26 mouse cellular contexts compared by ENCODE assay signal in genomic region chr14:11938912-11939311, GRCm38 (mm10).
"Had no signal": no experiment of that assay in that cellular context is flagged by ENCODE, and none has a peak within 500 bp of the region (broad histone marks: within the 10 kb centered on the region; RNA-seq: fewer than 3 reads in every experiment).

No protein-coding gene starts in this region.

- DNase-seq: cerebellum, adult 9-10 months; cerebellum, adult 9-11 months; cerebellum, postnatal 10 days; cerebellum, postnatal 14 days; cerebellum, postnatal 36 days; embryo, embryonic 11 days; forebrain, postnatal 0 days; gastrocnemius, adult 2 months; gastrocnemius, postnatal 10 days; gastrocnemius, postnatal 14 days; gastrocnemius, postnatal 25 days; gastrocnemius, postnatal 36 days; heart, adult 18-20 months; heart, adult 2 months had no signal

- H3K4me3 ChIP-seq: embryonic facial prominence, embryonic 10.5 days; embryonic facial prominence, embryonic 12.5 days; embryonic facial prominence, embryonic 13.5 days; embryonic facial prominence, embryonic 15.5 days; erythroblast, embryonic 14.5 days; forebrain, embryonic 10.5 days; forebrain, embryonic 12.5 days; forebrain, embryonic 13.5 days; forebrain, embryonic 15.5 days; gastrocnemius, adult 2 months; heart, adult 2 months; heart, embryonic 10.5 days had no signal

- H3K27me3 ChIP-seq: embryonic facial prominence, embryonic 12.5 days; embryonic facial prominence, embryonic 13.5 days; embryonic facial prominence, embryonic 15.5 days; forebrain, embryonic 12.5 days; forebrain, embryonic 13.5 days; forebrain, embryonic 15.5 days had no signal

- ATAC-seq: forebrain, embryonic 13.5 days; forebrain, embryonic 14.5 days; forebrain, embryonic 15.5 days; forebrain, embryonic 16.5 days; forebrain, postnatal 0 days had no signal

- H3K4me2 ChIP-seq: embryonic facial prominence, embryonic 12.5 days; embryonic facial prominence, embryonic 13.5 days; embryonic facial prominence, embryonic 15.5 days; forebrain, embryonic 12.5 days; forebrain, embryonic 13.5 days; forebrain, embryonic 15.5 days had no signal

- H3K36me3 ChIP-seq: embryonic facial prominence, embryonic 10.5 days; embryonic facial prominence, embryonic 12.5 days; embryonic facial prominence, embryonic 13.5 days; embryonic facial prominence, embryonic 15.5 days; forebrain, embryonic 10.5 days; forebrain, embryonic 12.5 days; forebrain, embryonic 15.5 days; heart, embryonic 10.5 days had no signal
